Comparison of ENCODE assay signal across 10 mouse cellular contexts in genomic region chr13:40735416-40736106, GRCm38 (mm10). TPM values are rescaled to one million over a fixed set of nuclear protein-coding genes. Genes with fewer than 3 reads are reported as not detected.
DNase-seq lines count a peak whose midpoint lies in the region; ATAC-seq and TF ChIP-seq lines count a peak whose summit lies in the region.
"Had no signal": no experiment of that assay in that cellular context is flagged by ENCODE, and none has a peak within 500 bp of the region (broad histone marks: within the 10 kb centered on the region; RNA-seq: fewer than 3 reads in every experiment).

No protein-coding gene starts in this region.

- intact Hi-C loops in left cerebral cortex, adult 2 months (cut with DNase I) = no loop called here

- no peak for ATAC-seq in hindbrain, embryonic 12.5 days (ENCODE audit: low FRiP score)
- ATAC-seq in embryonic facial prominence, embryonic 12.5 days (ENCODE audit: insufficient number of reproducible peaks, insufficient read depth, low FRiP score, low TSS enrichment) = no peak
- no peak for ATAC-seq in limb, embryonic 14.5 days (ENCODE audit: low FRiP score, low read depth)

- H3K9me3 ChIP-seq in hindbrain, embryonic 10.5 days = no peaks in the 10 kb centered on the region
- H3K9me3 ChIP-seq in hindbrain, embryonic 12.5 days (replicated peaks) = no peaks in the 10 kb centered on the region
- no peaks in the 10 kb centered on the region for H3K9me3 ChIP-seq in embryonic facial prominence, embryonic 12.5 days
- no peaks in the 10 kb centered on the region for H3K9me3 ChIP-seq in limb, embryonic 14.5 days (ENCODE audit: control insufficient read depth, low read length)

- peaks cover 100% of the 10 kb centered on the region for H3K27me3 ChIP-seq in hindbrain, embryonic 10.5 days (ENCODE audit: insufficient read depth, poor library complexity, severe bottlenecking)
- peaks cover 91% of the 10 kb centered on the region for H3K27me3 ChIP-seq in hindbrain, embryonic 12.5 days
- H3K27me3 ChIP-seq in embryonic facial prominence, embryonic 12.5 days = peaks cover 81% of the 10 kb centered on the region
- H3K27me3 ChIP-seq in limb, embryonic 14.5 days (ENCODE audit: control insufficient read depth, insufficient read depth, low read length) = peaks cover 86% of the 10 kb centered on the region

- H3K27ac ChIP-seq in hindbrain, embryonic 10.5 days = no peak overlapping the region
- no peak overlapping the region for H3K27ac ChIP-seq in hindbrain, embryonic 12.5 days
- no peak overlapping the region for H3K27ac ChIP-seq in embryonic facial prominence, embryonic 12.5 days
- H3K27ac ChIP-seq in limb, embryonic 14.5 days (replicated peaks; ENCODE audit: low read depth, low read length) = no peak overlapping the region
- no peak overlapping the region for H3K27ac ChIP-seq in left cerebral cortex, adult 2 months

- no peak overlapping the region; the same call in 1 of the 2 replicates for H3K9ac ChIP-seq in hindbrain, embryonic 12.5 days
- H3K9ac ChIP-seq in embryonic facial prominence, embryonic 12.5 days = no peak overlapping the region
- H3K9ac ChIP-seq in limb, embryonic 14.5 days (ENCODE audit: low read depth, low read length, severe bottlenecking) = peak overlapping the region; percentile 41; the same call in 1 of the 2 replicates

- peaks cover 51% of the 10 kb centered on the region for H3K4me1 ChIP-seq in hindbrain, embryonic 10.5 days (replicated peaks)
- peaks cover 23% of the 10 kb centered on the region for H3K4me1 ChIP-seq in hindbrain, embryonic 12.5 days
- H3K4me1 ChIP-seq in embryonic facial prominence, embryonic 12.5 days = peaks cover 9% of the 10 kb centered on the region; the same call in 1 of the 2 replicates
- peaks cover 2% of the 10 kb centered on the region; the same call in 1 of the 2 replicates for H3K4me1 ChIP-seq in limb, embryonic 14.5 days (ENCODE audit: control insufficient read depth, insufficient read depth, low read length)

- H3K4me3 ChIP-seq in hindbrain, embryonic 10.5 days = peak overlapping the region; percentile 22
- H3K4me3 ChIP-seq in hindbrain, embryonic 12.5 days = no peak overlapping the region
- H3K4me3 ChIP-seq in embryonic facial prominence, embryonic 12.5 days = peak overlapping the region; percentile 9; the same call in 1 of the 2 replicates
- peak overlapping the region; percentile 20 for H3K4me3 ChIP-seq in limb, embryonic 14.5 days (replicated peaks; ENCODE audit: low read length)
- H3K4me3 ChIP-seq in left cerebral cortex, adult 2 months = no peak overlapping the region

- peak; percentile 51 for DNase-seq in hindbrain, embryonic 10.5 days (ENCODE audit: low spot score)
- DNase-seq in ZHBTc4 (ENCODE audit: low read depth, low spot score) = peak; percentile 31
- no peak for DNase-seq in limb, embryonic 14.5 days (ENCODE audit: low spot score)
- no peak for DNase-seq in testis, postnatal 14 days (ENCODE audit: low spot score)
- DNase-seq in left cerebral cortex, adult 2 months (ENCODE audit: extremely low spot score in 1 of 2, low spot score in 2 of 2) = no peak
- DNase-seq in layer of hippocampus, adult 9-11 months = no peak
- DNase-seq: cerebellum, postnatal 25 days; right cerebral cortex, postnatal 14 days had no signal

- TF ChIP-seq POLR2A in limb, embryonic 14.5 days (IDR thresholded peaks at IDR 0.05; ENCODE audit: borderline replicate concordance, extremely low read depth, insufficient read depth, insufficient read length) = no peak

- H3K4me2 ChIP-seq in hindbrain, embryonic 12.5 days (replicated peaks) = no peak overlapping the region; the same call in 1 of the 2 replicates
- H3K4me2 ChIP-seq in embryonic facial prominence, embryonic 12.5 days (replicated peaks) = peak overlapping the region; percentile 33
- peak overlapping the region; percentile 38 for H3K4me2 ChIP-seq in limb, embryonic 14.5 days (replicated peaks; ENCODE audit: low read depth, low read length, severe bottlenecking)

- no peaks in the 10 kb centered on the region for H3K36me3 ChIP-seq in hindbrain, embryonic 10.5 days
- no peaks in the 10 kb centered on the region for H3K36me3 ChIP-seq in hindbrain, embryonic 12.5 days
- H3K36me3 ChIP-seq in embryonic facial prominence, embryonic 12.5 days = no peaks in the 10 kb centered on the region
- H3K36me3 ChIP-seq in limb, embryonic 14.5 days (ENCODE audit: control insufficient read depth, insufficient read depth, low read length) = no peaks in the 10 kb centered on the region

- WGBS in hindbrain, embryonic 10.5 days = 1% methylated on average over 17 of the region's 17 CpGs
- WGBS in hindbrain, embryonic 12.5 days = 2% methylated on average over 17 of the region's 17 CpGs
- WGBS in embryonic facial prominence, embryonic 12.5 days = 7% methylated on average over 17 of the region's 17 CpGs
- 9% methylated on average over 17 of the region's 17 CpGs for WGBS in limb, embryonic 14.5 days

- no peak for TF ChIP-seq CTCF in left cerebral cortex, adult 2 months (IDR thresholded peaks at IDR 0.05)

RNA-seq across cellular contexts. Expression of gene Tfap2a, which starts 2.6 kb away (rescaled TPM):
- 6.7 and 13.8 TPM in 2 replicates for polyA plus RNA-seq in hindbrain, embryonic 10.5 days (2016; fragmentation: Nextera tagmentation; extraction: Ambion mirVana)
- polyA plus RNA-seq in hindbrain, embryonic 12.5 days (2016; fragmentation: Nextera tagmentation; extraction: Ambion mirVana) = 20.5 and 21.1 TPM in 2 replicates
- 8.5 and 9.5 TPM in 2 replicates for polyA plus RNA-seq in embryonic facial prominence, embryonic 12.5 days (2016; fragmentation: Nextera tagmentation; extraction: Ambion mirVana)
- 21.5 and 23.9 TPM in 2 replicates for polyA plus RNA-seq in limb, embryonic 14.5 days (2012; rRNA removed)
- 9.6 and 12.8 TPM in 2 replicates for polyA plus RNA-seq in limb, embryonic 14.5 days (2014; fragmentation: Nextera tagmentation; extraction: Ambion mirVana)
- total RNA-seq in left cerebral cortex, adult 2 months (2021) = 1 to 10 TPM in 1 of 2 experiments, under 1 TPM in 1; 0.68 to 1.0 TPM

Comparison
In these comparisons a context has a peak if more than half of its experiments do, and no peak if none do; other contexts are left out.
1. H3K4me3 ChIP-seq: peak in hindbrain, embryonic 10.5 days (single experiment), embryonic facial prominence, embryonic 12.5 days (single experiment) and limb, embryonic 14.5 days (single experiment); none in hindbrain, embryonic 12.5 days (single experiment) and left cerebral cortex, adult 2 months (single experiment).
2. DNase-seq: peak in hindbrain, embryonic 10.5 days (single experiment) and ZHBTc4 (single experiment); none in limb, embryonic 14.5 days (single experiment), testis, postnatal 14 days (single experiment), left cerebral cortex, adult 2 months (0 of 2) and layer of hippocampus, adult 9-11 months (single experiment).